ENCODE assay signal across 8 mouse cellular contexts in the genomic region with DNA sequence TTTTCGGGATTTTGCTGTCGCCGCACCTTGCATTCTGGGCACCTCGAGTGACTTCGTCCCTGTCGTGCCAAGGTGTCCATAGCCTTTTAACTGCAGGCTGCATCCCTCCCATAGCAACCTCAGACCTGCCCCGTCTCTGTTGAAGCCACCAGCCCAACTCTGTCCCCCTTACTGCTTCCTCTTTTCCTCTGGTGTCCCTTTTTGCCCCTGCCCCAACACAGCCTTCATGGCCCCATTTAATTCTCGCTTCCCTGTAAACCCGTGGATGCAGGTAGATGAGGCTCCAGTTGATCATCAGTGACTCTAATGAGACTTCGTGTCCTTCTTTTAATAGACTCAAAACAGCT. TPM values are rescaled to one million over a fixed set of nuclear protein-coding genes. Genes with fewer than 3 reads are reported as not detected.
DNase-seq lines count a peak whose midpoint lies in the region; ATAC-seq and TF ChIP-seq lines count a peak whose summit lies in the region.

No protein-coding gene starts in this region.

- peak overlapping the region; percentile 74 for H3K27ac ChIP-seq in lung, postnatal 0 days (ENCODE audit: low read length)
- peak overlapping the region; percentile 97 for H3K27ac ChIP-seq in forebrain, embryonic 10.5 days
- H3K27ac ChIP-seq in liver, embryonic 12.5 days: peak overlapping the region; percentile 85
- peak overlapping the region; percentile 84 for H3K27ac ChIP-seq in stomach, embryonic 15.5 days

- H3K4me2 ChIP-seq in lung, postnatal 0 days (replicated peaks; ENCODE audit: low read depth, low read length): peak overlapping the region; percentile 89
- H3K4me2 ChIP-seq in liver, embryonic 12.5 days: peak overlapping the region; percentile 89
- H3K4me2 ChIP-seq in stomach, embryonic 15.5 days: peak overlapping the region; percentile 84

- no peak for TF ChIP-seq EP300 in lung, postnatal 0 days (IDR thresholded peaks at IDR 0.05)

- no peak for TF ChIP-seq CTCF in lung, postnatal 0 days (IDR thresholded peaks at IDR 0.05)

- peaks cover 7% of the 10 kb centered on the region; the same call in 1 of the 2 replicates for H3K4me1 ChIP-seq in lung, postnatal 0 days (ENCODE audit: insufficient read depth, low read depth, low read length)
- peaks cover 22% of the 10 kb centered on the region for H3K4me1 ChIP-seq in forebrain, embryonic 10.5 days
- H3K4me1 ChIP-seq in liver, embryonic 12.5 days: peaks cover 39% of the 10 kb centered on the region
- peaks cover 19% of the 10 kb centered on the region for H3K4me1 ChIP-seq in stomach, embryonic 15.5 days

- DNase-seq in lung, postnatal 0 days (ENCODE audit: low spot score): no peak
- no peak for DNase-seq in lung, postnatal 14 days
- DNase-seq in forebrain, embryonic 10.5 days (ENCODE audit: extremely low spot score, low spot score): no peak
- DNase-seq in urinary bladder, postnatal 36 days (ENCODE audit: low spot score in 2 of 2): no peak
- no peak for DNase-seq in cerebellum, postnatal 36 days
- DNase-seq in kidney, adult 8-10 months: no peak

- peak overlapping the region; percentile 91 for H3K4me3 ChIP-seq in lung, postnatal 0 days (ENCODE audit: low read depth, low read length)
- peak overlapping the region; percentile 98 for H3K4me3 ChIP-seq in forebrain, embryonic 10.5 days
- H3K4me3 ChIP-seq in liver, embryonic 12.5 days: peak overlapping the region; percentile 93
- H3K4me3 ChIP-seq in stomach, embryonic 15.5 days (replicated peaks): peak overlapping the region; percentile 99

- H3K27me3 ChIP-seq in lung, postnatal 0 days (replicated peaks; ENCODE audit: insufficient read depth, low read length): no peaks in the 10 kb centered on the region
- H3K27me3 ChIP-seq in forebrain, embryonic 10.5 days (ENCODE audit: poor library complexity, severe bottlenecking): no peaks in the 10 kb centered on the region
- no peaks in the 10 kb centered on the region for H3K27me3 ChIP-seq in liver, embryonic 12.5 days (replicated peaks)
- no peaks in the 10 kb centered on the region for H3K27me3 ChIP-seq in stomach, embryonic 15.5 days (replicated peaks)

- H3K9ac ChIP-seq in lung, postnatal 0 days (replicated peaks; ENCODE audit: low read depth): peak overlapping the region; percentile 98
- H3K9ac ChIP-seq in liver, embryonic 12.5 days: peak overlapping the region; percentile 97
- peak overlapping the region; percentile 99 for H3K9ac ChIP-seq in stomach, embryonic 15.5 days

- WGBS in lung, postnatal 0 days: 3% methylated on average over 10 of the region's 10 CpGs
- WGBS in forebrain, embryonic 10.5 days: 6% methylated on average over 10 of the region's 10 CpGs
- 3% methylated on average over 10 of the region's 10 CpGs for WGBS in liver, embryonic 12.5 days (ENCODE audit: insufficient replicate concordance)
- WGBS in stomach, embryonic 15.5 days: 3% methylated on average over 10 of the region's 10 CpGs

- H3K36me3 ChIP-seq in lung, postnatal 0 days (ENCODE audit: insufficient read depth, low read length): no peaks in the 10 kb centered on the region
- peaks cover 44% of the 10 kb centered on the region for H3K36me3 ChIP-seq in forebrain, embryonic 10.5 days (replicated peaks)
- peaks cover 44% of the 10 kb centered on the region for H3K36me3 ChIP-seq in liver, embryonic 12.5 days
- H3K36me3 ChIP-seq in stomach, embryonic 15.5 days: peaks cover 20% of the 10 kb centered on the region

- no peaks in the 10 kb centered on the region for H3K9me3 ChIP-seq in lung, postnatal 0 days (ENCODE audit: low read length)
- H3K9me3 ChIP-seq in forebrain, embryonic 10.5 days: no peaks in the 10 kb centered on the region
- H3K9me3 ChIP-seq in liver, embryonic 12.5 days (replicated peaks): no peaks in the 10 kb centered on the region
- H3K9me3 ChIP-seq in stomach, embryonic 15.5 days: no peaks in the 10 kb centered on the region

- ATAC-seq in lung, postnatal 0 days: no peak
- ATAC-seq in liver, embryonic 12.5 days: no peak
- ATAC-seq in stomach, embryonic 15.5 days (ENCODE audit: insufficient read depth, low FRiP score, low read depth): no peak

RNA-seq across cellular contexts. Expression of a gene that starts 0.6 kb away (rescaled TPM):
- 70.7 and 87.3 TPM in 2 replicates for polyA plus RNA-seq in lung, postnatal 0 days (2015; fragmentation: Nextera tagmentation; extraction: Ambion mirVana)
- 177 and 188 TPM in 2 replicates for polyA plus RNA-seq in forebrain, embryonic 10.5 days (2016; fragmentation: Nextera tagmentation; extraction: Ambion mirVana)
- 97.4 and 98.3 TPM in 2 replicates for polyA plus RNA-seq in liver, embryonic 12.5 days (2016; fragmentation: Nextera tagmentation; extraction: Ambion mirVana)
- 127 and 129 TPM in 2 replicates for polyA plus RNA-seq in stomach, embryonic 15.5 days (2015; fragmentation: Nextera tagmentation; extraction: Ambion mirVana)

RNA-seq across cellular contexts. Expression of a gene that starts 19.6 kb away (rescaled TPM):
- polyA plus RNA-seq in lung, postnatal 0 days (2015; fragmentation: Nextera tagmentation; extraction: Ambion mirVana): 0.24 and 1.2 TPM in 2 replicates
- 1.7 TPM in 2 replicates for polyA plus RNA-seq in forebrain, embryonic 10.5 days (2016; fragmentation: Nextera tagmentation; extraction: Ambion mirVana)
- 1.7 and 2.2 TPM in 2 replicates for polyA plus RNA-seq in liver, embryonic 12.5 days (2016; fragmentation: Nextera tagmentation; extraction: Ambion mirVana)
- polyA plus RNA-seq in stomach, embryonic 15.5 days (2015; fragmentation: Nextera tagmentation; extraction: Ambion mirVana): 2.4 and 3.4 TPM in 2 replicates

RNA-seq across cellular contexts. Expression of a gene that starts 22.9 kb away (rescaled TPM):
- 5.9 and 6.3 TPM in 2 replicates for polyA plus RNA-seq in lung, postnatal 0 days (2015; fragmentation: Nextera tagmentation; extraction: Ambion mirVana)
- 5.0 and 7.0 TPM in 2 replicates for polyA plus RNA-seq in forebrain, embryonic 10.5 days (2016; fragmentation: Nextera tagmentation; extraction: Ambion mirVana)
- polyA plus RNA-seq in liver, embryonic 12.5 days (2016; fragmentation: Nextera tagmentation; extraction: Ambion mirVana): 3.4 and 5.0 TPM in 2 replicates
- polyA plus RNA-seq in stomach, embryonic 15.5 days (2015; fragmentation: Nextera tagmentation; extraction: Ambion mirVana): 5.6 and 7.0 TPM in 2 replicates

RNA-seq across cellular contexts. Expression of a gene that starts 27.8 kb away (rescaled TPM):
- polyA plus RNA-seq in lung, postnatal 0 days (2015; fragmentation: Nextera tagmentation; extraction: Ambion mirVana): 0.53 and 0.55 TPM in 2 replicates
- polyA plus RNA-seq in forebrain, embryonic 10.5 days (2016; fragmentation: Nextera tagmentation; extraction: Ambion mirVana): not detected in 2 replicates
- polyA plus RNA-seq in liver, embryonic 12.5 days (2016; fragmentation: Nextera tagmentation; extraction: Ambion mirVana): 0.20 and 0.27 TPM in 2 replicates
- polyA plus RNA-seq in stomach, embryonic 15.5 days (2015; fragmentation: Nextera tagmentation; extraction: Ambion mirVana): 3.8 and 4.6 TPM in 2 replicates

RNA-seq across cellular contexts. Expression of a gene that starts 42.3 kb away (rescaled TPM):
- polyA plus RNA-seq in lung, postnatal 0 days (2015; fragmentation: Nextera tagmentation; extraction: Ambion mirVana): 3.7 and 5.4 TPM in 2 replicates
- not detected in 2 replicates for polyA plus RNA-seq in forebrain, embryonic 10.5 days (2016; fragmentation: Nextera tagmentation; extraction: Ambion mirVana)
- polyA plus RNA-seq in liver, embryonic 12.5 days (2016; fragmentation: Nextera tagmentation; extraction: Ambion mirVana): 0.17 and 0.18 TPM in 2 replicates
- 1.9 and 4.4 TPM in 2 replicates for polyA plus RNA-seq in stomach, embryonic 15.5 days (2015; fragmentation: Nextera tagmentation; extraction: Ambion mirVana)
